ENCODE assay signal across 8 mouse cellular contexts in genomic region chr6:90605298-90605665, GRCm38 (mm10). TPM values are rescaled to one million over a fixed set of nuclear protein-coding genes. Genes with fewer than 3 reads are reported as not detected.
DNase-seq lines count a peak whose midpoint lies in the region; ATAC-seq and TF ChIP-seq lines count a peak whose summit lies in the region.

No protein-coding gene starts in this region.

- no peaks in the 10 kb centered on the region for H3K36me3 ChIP-seq in testis, adult 2 months (ENCODE audit: control insufficient read depth, insufficient read depth, low read length)
- no peaks in the 10 kb centered on the region for H3K36me3 ChIP-seq in limb, embryonic 15.5 days

- WGBS in limb, embryonic 15.5 days, result 14% methylated on average over 5 of the region's 5 CpGs

- TF ChIP-seq POLR2A in testis, adult 2 months (IDR thresholded peaks at IDR 0.05; ENCODE audit: control insufficient read depth, low read depth, low read length), result no peak

- H3K4me3 ChIP-seq in gastrocnemius, adult 2 months, result peak overlapping the region; percentile 76
- peak overlapping the region; percentile 80 for H3K4me3 ChIP-seq in testis, adult 2 months (ENCODE audit: control insufficient read depth, low read depth, low read length)
- H3K4me3 ChIP-seq in limb, embryonic 15.5 days, result peak overlapping the region; percentile 69

- H3K27me3 ChIP-seq in testis, adult 2 months (ENCODE audit: control insufficient read depth, insufficient read depth, low read length), result no peaks in the 10 kb centered on the region
- H3K27me3 ChIP-seq in limb, embryonic 15.5 days, result 0 out of 2 replicates have a peak, but pooled peaks cover 2% of the 10 kb centered on the region

- peaks cover 6% of the 10 kb centered on the region for H3K4me1 ChIP-seq in testis, adult 2 months (ENCODE audit: control insufficient read depth, insufficient read depth, low read length)
- peaks cover 17% of the 10 kb centered on the region for H3K4me1 ChIP-seq in limb, embryonic 15.5 days

- TF ChIP-seq CTCF in gastrocnemius, adult 2 months (IDR thresholded peaks at IDR 0.05), result no peak
- TF ChIP-seq CTCF in testis, adult 2 months (IDR thresholded peaks at IDR 0.05; ENCODE audit: control insufficient read depth, insufficient read depth, insufficient replicate concordance, low read depth, low read length), result no peak

- peak overlapping the region; percentile 98 for H3K27ac ChIP-seq in gastrocnemius, adult 2 months
- peak overlapping the region; percentile 64 for H3K27ac ChIP-seq in testis, adult 2 months (ENCODE audit: control insufficient read depth, insufficient read depth, low read depth, low read length)
- no peak overlapping the region for H3K27ac ChIP-seq in limb, embryonic 15.5 days

- intact Hi-C loops in gastrocnemius, adult 2 months (cut with DNase I), result no loop called here

- ATAC-seq in limb, embryonic 15.5 days (ENCODE audit: insufficient number of reproducible peaks, low FRiP score, low TSS enrichment, low read depth), result no peak

- H3K4me2 ChIP-seq in limb, embryonic 15.5 days, result peak overlapping the region; percentile 90

- no peak for DNase-seq in gastrocnemius, adult 2 months
- no peak for DNase-seq in gastrocnemius, postnatal 4 days (ENCODE audit: low spot score in 2 of 2)
- DNase-seq in testis, postnatal 10 days (ENCODE audit: low spot score), result no peak
- DNase-seq in yolk sac, embryonic 10.5 days (ENCODE audit: low spot score), result no peak
- DNase-seq in right cerebral cortex, postnatal 25 days, result no peak
- no peak for DNase-seq in natural killer cell, adult 2 months (ENCODE audit: low spot score in 2 of 2)

- H3K9ac ChIP-seq in limb, embryonic 15.5 days, result peak overlapping the region; percentile 62

- H3K9me3 ChIP-seq in limb, embryonic 15.5 days, result no peaks in the 10 kb centered on the region

RNA-seq across cellular contexts. Expression of gene Slc41a3, which starts 0.8 kb away (rescaled TPM):
- total RNA-seq in gastrocnemius, adult 2 months (2021), result 100 to 1,000 TPM in 1 of 2 experiments, 10 to 100 TPM in 1; 75.0 to 118 TPM
- 10 to 100 TPM; 21.6 to 25.0 TPM for total RNA-seq in gastrocnemius, postnatal 4 days (2021)
- polyA plus RNA-seq in testis, adult 2 months (2012; rRNA removed), result 73.3 and 79.5 TPM in 2 replicates
- polyA plus RNA-seq in limb, embryonic 15.5 days (2015; fragmentation: Nextera tagmentation; extraction: Ambion mirVana), result 6.5 and 7.6 TPM in 2 replicates
